Mouse (Mus musculus): ENCODE data around the gene Dll1. TPM values are rescaled to one million over a fixed set of nuclear protein-coding genes. Genes with fewer than 3 reads are reported as not detected.

Gene Dll1
- polyA plus RNA-seq, 1 experiment from 2014 or later, result 20.7 TPM

GRCm38 (mm10) chr17:15354006-15354405 is 22.7 kb downstream of the Dll1 start:
- 72% methylated on average over 2 of the region's 2 CpGs for WGBS
- no peak overlapping the region for H3K4me3 ChIP-seq (replicated peaks)
- H3K4me2 ChIP-seq (replicated peaks), result no peak overlapping the region
- H3K36me3 ChIP-seq, result no peaks in the 10 kb centered on the region
- H3K9ac ChIP-seq, result no peak overlapping the region
- no peaks in the 10 kb centered on the region for H3K9me3 ChIP-seq
- no peak for ATAC-seq
- 0 out of 2 replicates have a peak, but pooled peaks cover 4% of the 10 kb centered on the region for H3K4me1 ChIP-seq (replicated peaks)
- no peaks in the 10 kb centered on the region for H3K27me3 ChIP-seq (replicated peaks)
- H3K27ac ChIP-seq, result no peak overlapping the region

DNA sequence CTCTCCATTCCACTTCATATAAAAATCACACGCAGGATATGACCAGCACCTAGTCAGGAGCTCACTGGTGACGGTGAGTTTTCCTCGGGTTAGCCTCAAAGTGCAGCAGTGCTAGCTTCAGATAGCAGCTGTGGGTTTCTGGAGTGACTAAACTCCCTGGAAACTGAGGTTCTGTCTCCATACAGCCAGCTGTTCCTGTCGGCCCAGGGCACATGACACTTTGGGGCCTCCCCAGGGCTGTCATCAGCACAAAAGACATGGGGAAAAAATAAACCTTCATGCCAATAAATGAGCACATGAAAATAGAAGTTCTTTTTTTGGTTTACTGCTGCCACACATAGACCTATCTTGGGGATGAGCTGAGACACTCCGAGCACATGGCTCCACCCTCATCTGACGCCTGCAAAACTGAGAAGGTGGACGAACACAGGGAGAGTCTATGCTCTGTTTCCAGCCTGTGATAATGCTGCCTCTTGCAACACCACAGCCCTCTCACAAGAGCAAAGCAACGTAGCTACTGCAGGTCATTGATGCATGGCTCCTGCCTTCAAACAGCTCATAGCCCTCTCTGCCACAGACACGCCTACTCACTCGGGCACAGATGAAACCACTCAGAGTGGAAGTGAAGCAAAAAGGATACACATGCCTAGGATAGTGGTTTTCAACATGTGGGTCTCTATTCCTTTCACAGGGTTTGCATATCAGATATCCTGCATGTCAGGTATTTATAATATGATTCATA is 23.6 kb downstream of the Dll1 start:
- Histone ChIP-seq H3K4me2 (replicated peaks) (no peak overlapping the region), H3K9ac (no peak overlapping the region), H3K4me3 (replicated peaks) (no peak overlapping the region), H3K4me1 (replicated peaks) (0 out of 2 replicates have a peak, but pooled peaks cover 4% of the 10 kb centered on the region), H3K27ac (no peak overlapping the region), H3K27me3 (replicated peaks) (no peaks in the 10 kb centered on the region), H3K9me3 (no peaks in the 10 kb centered on the region), H3K36me3 (no peaks in the 10 kb centered on the region)
- WGBS, result 55% methylated on average over 10 of the region's 10 CpGs
- no peak for ATAC-seq

DNA sequence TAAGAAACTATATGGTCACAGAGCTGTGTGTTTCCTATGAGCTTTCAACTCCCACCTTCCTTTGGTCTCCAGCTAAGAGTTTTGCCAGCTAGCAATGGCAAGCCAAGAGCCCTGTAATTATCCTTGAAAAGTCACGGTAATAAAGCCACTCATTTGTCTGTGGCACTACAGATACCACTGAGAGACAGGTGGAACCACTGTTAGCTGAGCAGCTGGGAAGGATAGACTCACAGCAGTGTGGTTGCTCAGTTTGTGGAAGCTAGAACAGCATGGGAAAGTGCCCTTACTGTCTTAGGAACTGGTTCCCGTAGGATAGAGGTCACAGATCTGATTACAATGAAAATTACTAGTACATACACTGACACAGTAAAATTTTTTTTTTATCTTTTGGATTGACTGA is 26.5 kb downstream of the Dll1 start:
- Histone ChIP-seq H3K4me1 (replicated peaks) (no peaks in the 10 kb centered on the region), H3K27ac (no peak overlapping the region), H3K36me3 (no peaks in the 10 kb centered on the region), H3K9me3 (no peaks in the 10 kb centered on the region), H3K4me3 (replicated peaks) (no peak overlapping the region), H3K27me3 (replicated peaks) (no peaks in the 10 kb centered on the region), H3K4me2 (replicated peaks) (no peak overlapping the region), H3K9ac (no peak overlapping the region)
- 66% methylated on average over 2 of the region's 2 CpGs for WGBS
- no peak for ATAC-seq

- no peaks in the 10 kb centered on the region for H3K36me3 ChIP-seq
- H3K9ac ChIP-seq, result no peak overlapping the region
- ATAC-seq, result peak; percentile 70; the same call in 1 of the 2 replicates
- no peak overlapping the region for H3K4me3 ChIP-seq (replicated peaks)
- H3K27me3 ChIP-seq (replicated peaks), result no peaks in the 10 kb centered on the region
- no peaks in the 10 kb centered on the region for H3K9me3 ChIP-seq
- no peak overlapping the region for H3K4me2 ChIP-seq (replicated peaks)
- no peaks in the 10 kb centered on the region for H3K4me1 ChIP-seq (replicated peaks)
- WGBS, result 35% methylated on average over 14 of the region's 14 CpGs
- H3K27ac ChIP-seq, result no peak overlapping the region
Observed at GRCm38 (mm10) chr17:15343071-15343822, 33.4 kb downstream of the Dll1 start.

GRCm38 (mm10) chr17:15337906-15338305 is 38.8 kb downstream of the Dll1 start:
- 88% methylated on average over 1 of the region's 1 CpGs for WGBS
- Histone ChIP-seq H3K36me3 (no peaks in the 10 kb centered on the region), H3K27me3 (replicated peaks) (no peaks in the 10 kb centered on the region), H3K9ac (no peak overlapping the region), H3K27ac (no peak overlapping the region), H3K9me3 (no peaks in the 10 kb centered on the region), H3K4me2 (replicated peaks) (no peak overlapping the region), H3K4me1 (replicated peaks) (no peaks in the 10 kb centered on the region), H3K4me3 (replicated peaks) (no peak overlapping the region)
- no peak for ATAC-seq

GRCm38 (mm10) chr17:15329740-15330318 is 46.8 kb downstream of the Dll1 start:
- H3K4me2 ChIP-seq (replicated peaks), result no peak overlapping the region
- no peaks in the 10 kb centered on the region for H3K4me1 ChIP-seq (replicated peaks)
- no peak overlapping the region for H3K4me3 ChIP-seq (replicated peaks)
- no peak for ATAC-seq
- H3K27me3 ChIP-seq (replicated peaks), result no peaks in the 10 kb centered on the region
- H3K27ac ChIP-seq, result no peak overlapping the region
- WGBS, result 86% methylated on average over 10 of the region's 10 CpGs
- no peaks in the 10 kb centered on the region for H3K36me3 ChIP-seq
- no peaks in the 10 kb centered on the region for H3K9me3 ChIP-seq
- no peak overlapping the region for H3K9ac ChIP-seq

GRCm38 (mm10) chr17:15327106-15327505 is 49.6 kb downstream of the Dll1 start:
- no peak for ATAC-seq
- no peak overlapping the region for H3K4me2 ChIP-seq (replicated peaks)
- no peaks in the 10 kb centered on the region for H3K36me3 ChIP-seq
- no peak overlapping the region for H3K27ac ChIP-seq
- H3K9me3 ChIP-seq, result no peaks in the 10 kb centered on the region
- 84% methylated on average over 5 of the region's 5 CpGs for WGBS
- no peak overlapping the region for H3K9ac ChIP-seq
- H3K27me3 ChIP-seq (replicated peaks), result no peaks in the 10 kb centered on the region
- H3K4me1 ChIP-seq (replicated peaks), result peaks cover 7% of the 10 kb centered on the region; the same call in 1 of the 2 replicates
- H3K4me3 ChIP-seq (replicated peaks), result no peak overlapping the region

- Histone ChIP-seq H3K9ac (no peak overlapping the region), H3K4me2 (replicated peaks) (no peak overlapping the region), H3K27ac (no peak overlapping the region), H3K27me3 (replicated peaks) (no peaks in the 10 kb centered on the region), H3K4me1 (replicated peaks) (peaks cover 7% of the 10 kb centered on the region; the same call in 1 of the 2 replicates), H3K4me3 (replicated peaks) (no peak overlapping the region), H3K36me3 (no peaks in the 10 kb centered on the region), H3K9me3 (no peaks in the 10 kb centered on the region)
- 68% methylated on average over 10 of the region's 10 CpGs for WGBS
- no peak for ATAC-seq
Observed at GRCm38 (mm10) chr17:15325976-15326842, 50.5 kb downstream of the Dll1 start.

GRCm38 (mm10) chr17:15323191-15323834 is 53.4 kb downstream of the Dll1 start:
- 73% methylated on average over 9 of the region's 9 CpGs for WGBS
- ATAC-seq, result peak; percentile 87
- no peaks in the 10 kb centered on the region for H3K27me3 ChIP-seq (replicated peaks)
- no peak overlapping the region for H3K27ac ChIP-seq
- H3K9me3 ChIP-seq, result no peaks in the 10 kb centered on the region
- no peak overlapping the region for H3K4me2 ChIP-seq (replicated peaks)
- H3K4me3 ChIP-seq (replicated peaks), result no peak overlapping the region
- H3K9ac ChIP-seq, result no peak overlapping the region
- H3K4me1 ChIP-seq (replicated peaks), result peaks cover 7% of the 10 kb centered on the region; the same call in 1 of the 2 replicates
- H3K36me3 ChIP-seq, result no peaks in the 10 kb centered on the region
